Mouse (Mus musculus) urinary bladder, postnatal 25 days (tissue): ENCODE results near the gene D17H6S53E.
A peak's percentile ranks its signal among the peaks of the same experiment; 100 is the strongest.
"Not testable (repeated sequence)": the region's sequence is repeated elsewhere in the genome, so short reads cannot be mapped to it uniquely, and the experiment has no call there.

Experiments
- DNase-seq: peaks from one replicate; pipeline ENCODE4 v3.0.0; 2022; ENCODE audit warnings: low spot score

The D17H6S53E gene

GRCm38 (mm10) chr17:35101161-35101560, 25.0 kb upstream of the D17H6S53E start:
- DNase-seq, result no peak

GRCm38 (mm10) chr17:35102299-35102698, 23.9 kb upstream of the D17H6S53E start:
- DNase-seq, result no peak

- no peak for DNase-seq
Measured at GRCm38 (mm10) chr17:35103221-35103690, 22.9 kb upstream of the D17H6S53E start.

GRCm38 (mm10) chr17:35104079-35104478, 22.1 kb upstream of the D17H6S53E start:
- DNase-seq, result no peak

GRCm38 (mm10) chr17:35104754-35105153, 21.4 kb upstream of the D17H6S53E start:
- no peak for DNase-seq

GRCm38 (mm10) chr17:35105740-35106389, 20.3 kb upstream of the D17H6S53E start:
- no peak for DNase-seq

GRCm38 (mm10) chr17:35106522-35106921, 19.7 kb upstream of the D17H6S53E start:
- no peak for DNase-seq

GRCm38 (mm10) chr17:35108097-35108496, 18.1 kb upstream of the D17H6S53E start, which contains the start of gene Ly6g5c:
Ly6g5c (plus strand) TSS chr17:35108279.
- no peak for DNase-seq

GRCm38 (mm10) chr17:35111774-35112173, 14.4 kb upstream of the D17H6S53E start:
- no peak for DNase-seq

GRCm38 (mm10) chr17:35115046-35116019, 10.8 kb upstream of the D17H6S53E start, which contains the start of gene Ly6g5b:
Ly6g5b (minus strand) TSS chr17:35115428.
- no peak for DNase-seq

GRCm38 (mm10) chr17:35120745-35121142, 5.4 kb upstream of the D17H6S53E start:
- DNase-seq, result no peak

GRCm38 (mm10) chr17:35121143-35121799, 4.9 kb upstream of the D17H6S53E start, which contains the start of gene Gpank1:
Gpank1 (plus strand) TSS chr17:35121455.
- DNase-seq, result peak; percentile 95

GRCm38 (mm10) chr17:35121871-35122303, 4.3 kb upstream of the D17H6S53E start, which contains the start of gene Csnk2b:
Csnk2b (minus strand) TSS chr17:35122053.
- DNase-seq, result peak; percentile 31

- not testable (repeated sequence) for DNase-seq
Measured at GRCm38 (mm10) chr17:35123287-35123686, 2.9 kb upstream of the D17H6S53E start.

GRCm38 (mm10) chr17:35124261-35124896, 1.8 kb upstream of the D17H6S53E start:
- DNase-seq, result not testable (repeated sequence)

GRCm38 (mm10) chr17:35125081-35125480, 1.1 kb upstream of the D17H6S53E start:
- DNase-seq, result no peak

- DNase-seq, result no peak
Measured at GRCm38 (mm10) chr17:35125578-35125977, 595 bp upstream of the D17H6S53E start.

GRCm38 (mm10) chr17:35127017-35127416, 844 bp downstream of the D17H6S53E start:
- DNase-seq, result no peak

- DNase-seq, result no peak
Measured at GRCm38 (mm10) chr17:35128996-35129395, 2.8 kb downstream of the D17H6S53E start.

- DNase-seq, result no peak
Measured at GRCm38 (mm10) chr17:35131038-35131437, 4.9 kb downstream of the D17H6S53E start.

- DNase-seq, result no peak
Measured at GRCm38 (mm10) chr17:35131500-35132173, 5.5 kb downstream of the D17H6S53E start, which contains the start of gene Apom. Apom (minus strand) TSS chr17:35132050.
